Mouse (Mus musculus) natural killer cell, adult 2 months (primary cell): ENCODE measurements around the gene Pet117.
"Not testable (repeated sequence)": the region's sequence is repeated elsewhere in the genome, so short reads cannot be mapped to it uniquely, and the experiment has no call there.

Experiments
- DNase-seq, 2 experiments: peaks; one replicate each; pipeline ENCODE4 v3.0.0; 2022; ENCODE audit warnings: low spot score in 2 of 2

Pet117 gene

GRCm38 (mm10) chr2:144368400-144369019 lies at the start of gene Pet117, which contains the start of gene Kat14:
TSS of gene Pet117 (plus strand) at chr2:144368996.
TSS of gene Kat14 (plus strand) at chr2:144368983.
- peak; percentile 77 to 86 for DNase-seq

- DNase-seq, result no peak
Measured at GRCm38 (mm10) chr2:144324218-144324617, 44.6 kb upstream of the Pet117 start.

GRCm38 (mm10) chr2:144329451-144329850 lies 39.3 kb upstream of the Pet117 start:
- DNase-seq, result no peak

GRCm38 (mm10) chr2:144329937-144330336 lies 38.9 kb upstream of the Pet117 start:
- DNase-seq, result no peak

- no peak for DNase-seq
Measured at GRCm38 (mm10) chr2:144330352-144330959, 38.3 kb upstream of the Pet117 start.

GRCm38 (mm10) chr2:144330960-144331371 lies 37.8 kb upstream of the Pet117 start:
- peak; percentile 10 to 24 for DNase-seq

- no peak for DNase-seq
Measured at GRCm38 (mm10) chr2:144331401-144332302, 37.1 kb upstream of the Pet117 start, which contains the start of gene Ovol2. TSS of gene Ovol2 (minus strand) at chr2:144332146.

GRCm38 (mm10) chr2:144332486-144332885 lies 36.3 kb upstream of the Pet117 start:
- DNase-seq, result no peak

- no peak for DNase-seq
Measured at GRCm38 (mm10) chr2:144333138-144333842, 35.5 kb upstream of the Pet117 start.

GRCm38 (mm10) chr2:144337230-144337629 lies 31.6 kb upstream of the Pet117 start:
- DNase-seq, result no peak

- no peak for DNase-seq
Measured at GRCm38 (mm10) chr2:144337701-144338100, 31.1 kb upstream of the Pet117 start.

- not testable (repeated sequence) for DNase-seq
Measured at GRCm38 (mm10) chr2:144338149-144338548, 30.6 kb upstream of the Pet117 start.

- DNase-seq, result no peak
Measured at GRCm38 (mm10) chr2:144343158-144343557, 25.6 kb upstream of the Pet117 start.

- no peak for DNase-seq
Measured at GRCm38 (mm10) chr2:144348525-144348924, 20.3 kb upstream of the Pet117 start.

- no peak for DNase-seq
Measured at GRCm38 (mm10) chr2:144352843-144353242, 16.0 kb upstream of the Pet117 start.

- DNase-seq, result peak; percentile 68 to 75
Measured at GRCm38 (mm10) chr2:144369020-144369421, 225 bp downstream of the Pet117 start.

- DNase-seq, result no peak
Measured at GRCm38 (mm10) chr2:144369511-144369910, 715 bp downstream of the Pet117 start.

- no peak for DNase-seq
Measured at GRCm38 (mm10) chr2:144371566-144371965, 2.8 kb downstream of the Pet117 start.

- DNase-seq, result no peak
Measured at GRCm38 (mm10) chr2:144373063-144373462, 4.3 kb downstream of the Pet117 start.

- no peak for DNase-seq
Measured at GRCm38 (mm10) chr2:144375063-144375703, 6.4 kb downstream of the Pet117 start.

GRCm38 (mm10) chr2:144381293-144381692 lies 12.5 kb downstream of the Pet117 start:
- DNase-seq, result no peak
